Mouse (Mus musculus) layer of hippocampus, adult 8-10 months (tissue): Measurements from ENCODE around the gene Mtmr14. TPM values are rescaled to one million over a fixed set of nuclear protein-coding genes. Genes with fewer than 3 reads are reported as not detected.
A peak's percentile ranks its signal among the peaks of the same experiment; 100 is the strongest.

Experiments used
- DNase-seq, 2 experiments: peaks; one replicate each; pipeline ENCODE4 v3.0.0; 2022; ENCODE audit warnings: low spot score in 2 of 2
- total RNA-seq, 4 experiments: library from RNA; stranded (reverse); gene quantifications; 2 replicates each; pipeline ENCODE4 v1.2.4; 2022

Gene Mtmr14
- total RNA-seq, 4 experiments from 2014 or later = 15.5 to 19.9 (median 17.7) TPM

- peak in 1 of 2 experiments; percentile 40 for DNase-seq
These were observed 39.2 kb downstream of the Mtmr14 start for GRCm38 (mm10) chr6:113276846-113277245.

GRCm38 (mm10) chr6:113281676-113282075, 44.0 kb downstream of the Mtmr14 start:
- DNase-seq = no peak

GRCm38 (mm10) chr6:113282101-113282802, 44.6 kb downstream of the Mtmr14 start, which contains the start of gene Cpne9:
Gene Cpne9, plus strand, starts transcription at chr6:113282307.
- DNase-seq = no peak

GRCm38 (mm10) chr6:113282969-113283368, 45.3 kb downstream of the Mtmr14 start:
- no peak for DNase-seq

GRCm38 (mm10) chr6:113283500-113283899, 45.9 kb downstream of the Mtmr14 start:
- DNase-seq = no peak

GRCm38 (mm10) chr6:113284931-113285330, 47.3 kb downstream of the Mtmr14 start:
- DNase-seq = no peak

GRCm38 (mm10) chr6:113286316-113286715, 48.7 kb downstream of the Mtmr14 start:
- DNase-seq = no peak

GRCm38 (mm10) chr6:113287236-113287635, 49.6 kb downstream of the Mtmr14 start:
- DNase-seq = no peak

GRCm38 (mm10) chr6:113289346-113289745, 51.7 kb downstream of the Mtmr14 start:
- no peak for DNase-seq

GRCm38 (mm10) chr6:113290346-113290745, 52.7 kb downstream of the Mtmr14 start:
- DNase-seq = no peak

GRCm38 (mm10) chr6:113292938-113293337, 55.3 kb downstream of the Mtmr14 start:
- DNase-seq = no peak

GRCm38 (mm10) chr6:113296046-113296445, 58.4 kb downstream of the Mtmr14 start:
- no peak for DNase-seq

- DNase-seq = no peak
These were observed 59.0 kb downstream of the Mtmr14 start for GRCm38 (mm10) chr6:113296639-113297038.

- no peak for DNase-seq
These were observed 63.7 kb downstream of the Mtmr14 start for GRCm38 (mm10) chr6:113301350-113301749.

- DNase-seq = no peak
These were observed 64.6 kb downstream of the Mtmr14 start for GRCm38 (mm10) chr6:113302258-113302657.

- DNase-seq = peak; percentile 99
These were observed 68.8 kb downstream of the Mtmr14 start for GRCm38 (mm10) chr6:113306322-113306985.

- no peak for DNase-seq
These were observed 69.3 kb downstream of the Mtmr14 start, which contains the start of gene Brpf1 for GRCm38 (mm10) chr6:113306986-113307349. Gene Brpf1, plus strand, starts transcription at chr6:113307137.

GRCm38 (mm10) chr6:113307481-113308121, 70.0 kb downstream of the Mtmr14 start:
- peak in 1 of 2 experiments; percentile 21 for DNase-seq

- peak in 1 of 2 experiments; percentile 42 for DNase-seq
These were observed 70.5 kb downstream of the Mtmr14 start for GRCm38 (mm10) chr6:113308141-113308540.

- DNase-seq = no peak
These were observed 78.3 kb downstream of the Mtmr14 start for GRCm38 (mm10) chr6:113315972-113316371.

- peak; percentile 98 to 99 for DNase-seq
These were observed 89.1 kb downstream of the Mtmr14 start, which contains the start of gene Ogg1 for GRCm38 (mm10) chr6:113326533-113327315. Gene Ogg1, plus strand, starts transcription at chr6:113326972.
